Mouse (Mus musculus) intestine, postnatal 0 days (tissue): ENCODE results near the gene B3galt4. TPM values are rescaled to one million over a fixed set of nuclear protein-coding genes. Genes with fewer than 3 reads are reported as not detected.

Experiments
- ATAC-seq: fragments of 200-750 bp; cut with Nextera tagmentation; 2 replicates; pipeline ENCODE4 v1.8.0; 2017; ENCODE audit warnings: mild to moderate bottlenecking, moderate TSS enrichment, moderate library complexity
- H3K27ac ChIP-seq: fragments of 300-500 bp; sonication (generic); 2 replicates; pipeline ENCODE4 v1.5.1; 2014; ENCODE audit warnings: mild to moderate bottlenecking, low read depth, low read length, moderate library complexity
- H3K27me3 ChIP-seq: fragments of 300-500 bp; sonication (generic); replicated peaks from 2 replicates; pipeline ENCODE4 v1.6.1; 2014; ENCODE audit warnings: low read length, mixed read lengths; ENCODE audit not compliant: control insufficient read depth, insufficient read depth
- H3K36me3 ChIP-seq: fragments of 300-500 bp; sonication (generic); 2 replicates; pipeline ENCODE4 v1.6.1; 2014; ENCODE audit warnings: mild to moderate bottlenecking, moderate library complexity; ENCODE audit not compliant: control insufficient read depth, insufficient read depth
- H3K4me1 ChIP-seq: fragments of 300-500 bp; sonication (generic); replicated peaks from 2 replicates; pipeline ENCODE4 v1.6.1; 2014; ENCODE audit warnings: antibody characterized with exemption, low read length, mixed read lengths; ENCODE audit not compliant: control insufficient read depth, insufficient read depth
- H3K4me2 ChIP-seq: fragments of 300-500 bp; sonication (generic); replicated peaks from 2 replicates; pipeline ENCODE4 v1.6.1; 2014; ENCODE audit warnings: low read depth, mild to moderate bottlenecking, moderate library complexity
- H3K4me3 ChIP-seq: fragments of 300-500 bp; sonication (generic); 2 replicates; pipeline ENCODE4 v1.5.1; 2014; ENCODE audit warnings: low read depth, low read length
- H3K9ac ChIP-seq: fragments of 300-500 bp; sonication (generic); 2 replicates; pipeline ENCODE4 v1.6.1; 2014; ENCODE audit warnings: mild to moderate bottlenecking, low read depth, low read length
- H3K9me3 ChIP-seq: fragments of 300-500 bp; sonication (generic); 2 replicates; pipeline ENCODE4 v1.6.1; 2016; ENCODE audit warnings: mixed run types; ENCODE audit not compliant: control insufficient read depth
- CTCF ChIP-seq: sonication (generic); IDR thresholded peaks from 2 replicates; pipeline ENCODE4 v1.5.1; 2016; ENCODE audit warnings: low read depth, mild to moderate bottlenecking, control low read depth, antibody characterized with exemption, moderate library complexity
- WGBS: fragments of 180-500 bp; shearing (Covaris S2); extraction: QIAGEN DNeasy Blood & Tissue Kit; methylation state at CpG from one replicate; pipeline ENCODE4 v1.1.7; 2014; 5-methylcytosine and 5-hydroxymethylcytosine counted together
- polyA plus RNA-seq: library from polyadenylated mRNA; unstranded; fragments of >200 nt; fragmentation: Nextera tagmentation; extraction: Ambion mirVana; gene quantifications from 2 replicates; pipeline ENCODE4 v1.2.1, GENCODE M21; 2015

The B3galt4 gene
- polyA plus RNA-seq, 1 experiment from 2014 or later, result 15.0 TPM

- H3K9me3 ChIP-seq, result no peaks in the 10 kb centered on the region
- H3K27ac ChIP-seq, result no peak overlapping the region
- no peak for TF ChIP-seq CTCF
- H3K4me3 ChIP-seq, result no peak overlapping the region
- H3K27me3 ChIP-seq, result no peaks in the 10 kb centered on the region
- H3K4me1 ChIP-seq, result no peaks in the 10 kb centered on the region
- ATAC-seq, result no peak
- H3K4me2 ChIP-seq, result no peak overlapping the region
- WGBS, result 72% methylated on average over 7 of the region's 7 CpGs
- no peaks in the 10 kb centered on the region for H3K36me3 ChIP-seq
- no peak overlapping the region for H3K9ac ChIP-seq
These were observed 48.8 kb downstream of the B3galt4 start for GRCm38 (mm10) chr17:33902491-33902890.

GRCm38 (mm10) chr17:33902079-33902478 is 49.2 kb downstream of the B3galt4 start:
- Histone ChIP-seq H3K9me3 (no peaks in the 10 kb centered on the region), H3K4me3 (no peak overlapping the region), H3K27ac (no peak overlapping the region), H3K36me3 (no peaks in the 10 kb centered on the region), H3K9ac (no peak overlapping the region), H3K27me3 (no peaks in the 10 kb centered on the region), H3K4me2 (no peak overlapping the region), H3K4me1 (no peaks in the 10 kb centered on the region)
- 36% methylated on average over 4 of the region's 4 CpGs for WGBS
- no peak for ATAC-seq
- TF ChIP-seq CTCF, result no peak

GRCm38 (mm10) chr17:33901653-33902052 is 49.6 kb downstream of the B3galt4 start:
- no peak overlapping the region for H3K27ac ChIP-seq
- no peak for TF ChIP-seq CTCF
- ATAC-seq, result no peak

GRCm38 (mm10) chr17:33900989-33901314 is 50.3 kb downstream of the B3galt4 start:
- no peaks in the 10 kb centered on the region for H3K9me3 ChIP-seq
- H3K9ac ChIP-seq, result no peak overlapping the region
- no peak overlapping the region for H3K4me3 ChIP-seq
- H3K27ac ChIP-seq, result no peak overlapping the region
- no peaks in the 10 kb centered on the region for H3K27me3 ChIP-seq
- no peak overlapping the region for H3K4me2 ChIP-seq
- 78% methylated on average over 4 of the region's 4 CpGs for WGBS
- H3K4me1 ChIP-seq, result no peaks in the 10 kb centered on the region
- no peak for TF ChIP-seq CTCF
- no peak for ATAC-seq
- H3K36me3 ChIP-seq, result no peaks in the 10 kb centered on the region

More at GRCm38 (mm10) chr17:33901653-33902052, 49.6 kb downstream of the B3galt4 start:
- no peaks in the 10 kb centered on the region for H3K36me3 ChIP-seq
- no peaks in the 10 kb centered on the region for H3K27me3 ChIP-seq
- 55% methylated on average over 4 of the region's 4 CpGs for WGBS
- H3K9me3 ChIP-seq, result no peaks in the 10 kb centered on the region
- H3K4me3 ChIP-seq, result no peak overlapping the region
- H3K4me2 ChIP-seq, result no peak overlapping the region
- H3K4me1 ChIP-seq, result no peaks in the 10 kb centered on the region
- no peak overlapping the region for H3K9ac ChIP-seq

GRCm38 (mm10) chr17:33900281-33900988 is 50.9 kb downstream of the B3galt4 start:
- 62% methylated on average over 7 of the region's 7 CpGs for WGBS
- TF ChIP-seq CTCF, result no peak
- Histone ChIP-seq H3K36me3 (no peaks in the 10 kb centered on the region), H3K4me1 (no peaks in the 10 kb centered on the region), H3K4me3 (no peak overlapping the region), H3K9ac (no peak overlapping the region), H3K9me3 (no peaks in the 10 kb centered on the region), H3K27me3 (no peaks in the 10 kb centered on the region), H3K4me2 (no peak overlapping the region), H3K27ac (no peak overlapping the region)
- ATAC-seq, result no peak

Other genes with a start within 250 kb of the B3galt4 start
- gene March2, start 232.8 kb downstream of the B3galt4 start, polyA plus RNA-seq, result 51.2 and 56.0 TPM in 2 replicates
- 157 and 160 TPM in 2 replicates for gene Rab11b, start 191.0 kb downstream of the B3galt4 start, polyA plus RNA-seq
- 26.7 and 33.5 TPM in 2 replicates for gene Angptl4, start 169.7 kb downstream of the B3galt4 start, polyA plus RNA-seq
- 14.8 and 14.9 TPM in 2 replicates for gene Kank3, start 141.0 kb downstream of the B3galt4 start, polyA plus RNA-seq
- gene Rps28, start 126.9 kb downstream of the B3galt4 start, polyA plus RNA-seq, result 831 and 858 TPM in 2 replicates
- 503 and 513 TPM in 2 replicates for gene Ndufa7, start 126.9 kb downstream of the B3galt4 start, polyA plus RNA-seq
- gene Cd320, start 108.4 kb downstream of the B3galt4 start, polyA plus RNA-seq, result 16.8 and 17.6 TPM in 2 replicates
- gene Gm7029, start 77.7 kb downstream of the B3galt4 start, polyA plus RNA-seq, result not detected in 2 replicates
- gene Kifc1, start 60.8 kb downstream of the B3galt4 start, polyA plus RNA-seq, result 1.7 and 1.9 TPM in 2 replicates
- 0.25 and 0.31 TPM in 2 replicates for gene Platr17, start 46.4 kb downstream of the B3galt4 start, polyA plus RNA-seq
- gene Daxx, start 42.1 kb downstream of the B3galt4 start, polyA plus RNA-seq, result 20.6 and 22.6 TPM in 2 replicates
- gene Tapbp, start 35.6 kb downstream of the B3galt4 start, polyA plus RNA-seq, result 102 and 110 TPM in 2 replicates
- gene Zbtb22, start 35.6 kb downstream of the B3galt4 start, polyA plus RNA-seq, result 11.1 and 12.9 TPM in 2 replicates
- gene Rgl2, start 21.9 kb downstream of the B3galt4 start, polyA plus RNA-seq, result 10.8 and 11.6 TPM in 2 replicates
- gene Pfdn6, start 11.1 kb downstream of the B3galt4 start, polyA plus RNA-seq, result 111 and 116 TPM in 2 replicates
- 10.6 and 11.2 TPM in 2 replicates for gene Wdr46, start 10.8 kb downstream of the B3galt4 start, polyA plus RNA-seq
- 23.5 and 25.5 TPM in 2 replicates for gene Vps52, start 4.3 kb upstream of the B3galt4 start, polyA plus RNA-seq
- 1,060 and 1,067 TPM in 2 replicates for gene Rps18, start 4.5 kb upstream of the B3galt4 start, polyA plus RNA-seq
- 896 and 933 TPM in 2 replicates for gene H2-K1, start 48.9 kb upstream of the B3galt4 start, polyA plus RNA-seq
- gene Ring1, start 73.2 kb upstream of the B3galt4 start, polyA plus RNA-seq, result 9.1 and 10.1 TPM in 2 replicates
- gene H2-Ke6, start 76.6 kb upstream of the B3galt4 start, polyA plus RNA-seq, result 59.8 and 67.1 TPM in 2 replicates
- 99.1 and 99.5 TPM in 2 replicates for gene Slc39a7, start 80.2 kb upstream of the B3galt4 start, polyA plus RNA-seq
- 19.5 and 22.1 TPM in 2 replicates for gene Rxrb, start 80.3 kb upstream of the B3galt4 start, polyA plus RNA-seq
- 0.13 and 0.21 TPM in 2 replicates for gene Col11a2, start 87.9 kb upstream of the B3galt4 start, polyA plus RNA-seq
- 0.25 and 0.90 TPM in 2 replicates for gene H2-Oa, start 140.9 kb upstream of the B3galt4 start, polyA plus RNA-seq
- gene H2-DMa, start 168.1 kb upstream of the B3galt4 start, polyA plus RNA-seq, result 15.2 and 16.7 TPM in 2 replicates
- gene Brd2, start 171.1 kb upstream of the B3galt4 start, polyA plus RNA-seq, result 51.8 and 60.0 TPM in 2 replicates
- gene H2-DMb2, start 191.8 kb upstream of the B3galt4 start, polyA plus RNA-seq, result 0.97 and 0.98 TPM in 2 replicates
- gene H2-DMb1, start 201.6 kb upstream of the B3galt4 start, polyA plus RNA-seq, result 5.1 and 6.4 TPM in 2 replicates
- gene Tap1, start 236.1 kb upstream of the B3galt4 start, polyA plus RNA-seq, result 14.1 and 15.0 TPM in 2 replicates
- gene Psmb9, start 236.3 kb upstream of the B3galt4 start, polyA plus RNA-seq, result 36.8 and 37.7 TPM in 2 replicates
- 82.4 and 86.4 TPM in 2 replicates for gene Psmb8, start 246.2 kb upstream of the B3galt4 start, polyA plus RNA-seq